Mouse (Mus musculus) retina, postnatal 7 days (tissue): ENCODE results near the gene Oprm1.

Source experiments
- DNase-seq: peaks from one replicate; pipeline ENCODE4 v3.0.0-alpha.2; 2012; ENCODE audit warnings: low read depth, low spot score

Oprm1 gene

GRCm38 (mm10) chr10:6890348-6891009 lies 132.2 kb downstream of the Oprm1 start:
- DNase-seq = no peak

- DNase-seq = no peak
Observed at GRCm38 (mm10) chr10:6895796-6896195, 137.5 kb downstream of the Oprm1 start.

- DNase-seq = no peak
Observed at GRCm38 (mm10) chr10:6896659-6897303, 138.5 kb downstream of the Oprm1 start.

- no peak for DNase-seq
Observed at GRCm38 (mm10) chr10:6900126-6900525, 141.8 kb downstream of the Oprm1 start.

DNA sequence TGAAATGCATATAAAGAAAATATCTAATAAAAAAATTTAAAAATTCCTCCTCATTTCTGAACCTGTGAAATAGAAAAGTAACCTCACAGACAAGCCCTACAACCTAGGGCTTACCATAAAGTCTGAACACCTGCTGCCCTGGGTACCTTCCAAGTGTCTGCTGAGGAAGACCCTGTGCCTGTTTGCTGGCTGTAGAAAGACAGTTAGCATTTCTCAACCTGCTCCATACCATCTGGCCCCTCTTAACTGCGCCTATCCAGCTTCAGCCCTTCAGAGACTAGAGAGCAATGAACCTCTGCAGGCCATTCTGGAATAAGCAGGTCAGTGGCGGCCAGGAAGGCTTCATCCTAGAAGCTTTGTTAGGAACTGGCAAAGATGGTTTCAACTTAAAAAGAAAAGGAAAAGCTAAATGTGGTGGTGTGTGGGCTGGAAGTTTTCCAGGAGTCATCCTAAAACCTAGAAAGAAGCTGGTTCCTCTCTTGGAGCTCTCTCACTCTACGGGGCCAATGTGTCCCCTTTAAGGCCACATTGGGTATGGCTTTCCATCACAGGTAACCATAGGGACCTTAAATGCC lies 143.6 kb downstream of the Oprm1 start:
- DNase-seq = no peak

DNA sequence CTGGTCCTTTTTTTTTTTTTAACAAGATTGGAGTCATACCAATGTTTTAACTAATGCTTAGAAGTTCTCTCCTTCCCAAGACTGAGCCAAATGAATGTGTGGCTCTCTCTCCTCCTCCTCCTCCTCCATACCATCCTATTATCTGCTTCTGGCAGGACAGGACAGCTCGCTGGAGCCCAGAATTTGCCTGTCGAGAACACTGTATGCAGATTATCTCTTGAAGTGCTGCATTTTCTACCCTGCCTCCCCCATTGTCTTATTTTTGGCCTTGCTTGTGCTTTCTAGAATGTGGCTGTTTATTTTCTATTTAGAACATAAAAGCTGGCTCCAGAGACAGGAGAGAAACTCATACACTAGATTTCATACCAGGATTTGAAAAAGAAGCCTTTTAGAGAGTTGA lies 151.5 kb downstream of the Oprm1 start:
- no peak for DNase-seq

- DNase-seq = no peak
Observed at GRCm38 (mm10) chr10:6915991-6916390, 157.7 kb downstream of the Oprm1 start.

DNA sequence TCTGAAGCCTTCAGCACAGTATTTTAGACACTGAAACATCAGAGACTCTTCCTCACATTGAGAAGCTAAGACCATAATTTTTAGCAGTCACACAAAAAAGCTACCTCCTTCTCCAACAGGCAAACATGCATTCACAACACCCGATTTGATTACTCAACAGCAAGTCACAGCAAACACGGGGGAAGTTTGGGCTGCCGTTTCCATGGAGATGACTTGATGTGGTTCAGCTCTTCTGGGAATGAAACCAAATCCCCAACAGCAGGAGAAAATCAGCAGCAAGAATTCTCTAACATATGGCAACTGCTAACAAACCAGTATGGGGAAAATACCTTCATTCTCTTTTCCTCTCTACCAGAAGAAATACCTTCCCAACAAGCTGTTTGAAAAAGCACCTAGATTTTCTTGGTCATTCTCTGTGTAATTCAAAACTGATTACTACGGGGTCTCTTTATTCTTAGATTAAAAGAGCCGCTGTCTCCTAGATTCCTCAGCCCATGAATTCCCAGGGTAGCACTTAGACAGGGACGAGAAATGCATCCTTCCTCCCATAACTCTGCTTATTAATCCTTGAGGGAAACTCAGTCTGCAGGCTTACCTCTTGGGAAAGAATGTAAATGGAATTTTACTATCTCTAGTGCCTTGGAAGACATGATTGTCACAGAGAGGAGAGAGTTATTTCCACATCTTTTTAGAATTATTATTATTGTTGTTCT lies 158.4 kb downstream of the Oprm1 start:
- peak; percentile 16 for DNase-seq

GRCm38 (mm10) chr10:6926724-6927123 lies 168.4 kb downstream of the Oprm1 start:
- DNase-seq = no peak

GRCm38 (mm10) chr10:6927600-6928223 lies 169.4 kb downstream of the Oprm1 start:
- no peak for DNase-seq

DNA sequence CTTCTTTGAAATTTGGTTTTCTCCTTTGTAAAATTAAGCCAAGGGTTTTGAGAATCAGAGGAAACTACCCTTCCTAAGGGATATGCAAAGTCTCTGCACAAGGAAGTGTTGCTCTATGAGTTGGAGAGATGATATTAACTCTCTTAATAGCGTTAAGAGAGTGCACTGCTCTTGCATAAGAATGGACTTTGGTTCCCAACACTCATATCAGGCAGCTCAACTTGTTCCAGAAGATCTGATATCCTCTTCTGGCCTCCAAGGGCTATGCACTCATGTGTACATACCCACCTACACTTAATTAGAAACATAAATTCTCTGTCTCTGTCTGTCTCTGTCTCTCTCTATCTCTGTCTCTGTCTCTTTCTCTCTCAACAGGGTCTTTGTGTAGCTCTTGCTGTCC lies 170.6 kb downstream of the Oprm1 start:
- no peak for DNase-seq

DNA sequence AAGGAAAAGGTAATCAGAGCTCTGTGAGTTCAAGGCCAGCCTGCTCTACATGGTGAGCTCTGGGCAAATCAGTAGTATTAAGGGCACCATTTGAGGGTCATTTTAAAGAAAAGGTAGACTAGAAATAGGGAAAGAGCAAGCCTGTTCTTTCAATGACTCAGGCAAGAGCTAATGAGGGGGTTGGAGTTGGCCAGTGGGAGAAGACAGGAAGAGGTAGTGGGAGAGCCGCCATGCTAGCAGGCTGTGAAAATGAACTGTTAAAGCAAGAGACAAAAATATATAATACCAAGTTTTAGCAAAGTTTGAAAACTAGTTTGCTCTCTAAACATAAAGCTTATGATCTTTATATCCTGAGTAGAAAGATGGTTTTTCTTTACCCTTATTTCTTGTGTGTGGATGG lies 172.1 kb downstream of the Oprm1 start:
- no peak for DNase-seq

DNA sequence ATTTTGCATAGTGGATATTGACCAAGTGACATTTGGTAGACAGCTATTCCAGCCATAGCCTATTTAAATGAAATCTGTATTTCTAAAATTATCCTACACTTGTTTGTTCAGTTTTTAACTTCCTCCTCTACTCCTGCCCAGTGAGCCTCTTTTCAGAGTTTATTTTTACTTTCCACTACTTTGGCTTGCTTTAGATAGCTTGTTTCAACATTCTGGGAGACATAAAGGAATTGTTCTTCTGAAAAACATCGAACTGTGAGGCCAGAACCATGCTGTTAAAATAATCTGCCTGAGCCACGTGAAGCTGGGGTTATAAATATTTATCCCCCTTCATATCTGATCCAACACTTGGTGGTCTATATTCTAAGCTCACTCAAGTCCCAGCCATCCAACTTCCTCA lies 172.6 kb downstream of the Oprm1 start:
- DNase-seq = no peak

DNA sequence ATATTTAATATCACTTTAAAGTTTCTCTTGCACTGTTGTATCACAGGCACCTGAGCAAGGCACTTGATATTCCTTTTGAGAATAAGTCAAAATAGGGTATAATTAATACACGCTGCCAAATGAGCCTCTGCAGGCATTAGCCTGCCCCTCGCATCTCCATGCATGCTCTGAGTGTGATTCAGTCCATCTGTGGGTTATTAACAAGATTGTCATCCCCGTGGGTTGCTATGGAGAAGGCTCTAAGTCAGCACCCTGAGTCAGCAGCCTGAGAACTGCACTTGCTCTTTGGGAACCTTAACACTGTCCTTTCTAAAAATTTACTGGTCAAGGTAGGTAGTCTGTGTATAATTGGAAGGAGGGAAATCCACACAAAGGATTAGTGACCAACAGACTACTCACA lies 176.5 kb downstream of the Oprm1 start:
- DNase-seq = no peak

GRCm38 (mm10) chr10:6936671-6937425 lies 178.5 kb downstream of the Oprm1 start:
- no peak for DNase-seq

DNA sequence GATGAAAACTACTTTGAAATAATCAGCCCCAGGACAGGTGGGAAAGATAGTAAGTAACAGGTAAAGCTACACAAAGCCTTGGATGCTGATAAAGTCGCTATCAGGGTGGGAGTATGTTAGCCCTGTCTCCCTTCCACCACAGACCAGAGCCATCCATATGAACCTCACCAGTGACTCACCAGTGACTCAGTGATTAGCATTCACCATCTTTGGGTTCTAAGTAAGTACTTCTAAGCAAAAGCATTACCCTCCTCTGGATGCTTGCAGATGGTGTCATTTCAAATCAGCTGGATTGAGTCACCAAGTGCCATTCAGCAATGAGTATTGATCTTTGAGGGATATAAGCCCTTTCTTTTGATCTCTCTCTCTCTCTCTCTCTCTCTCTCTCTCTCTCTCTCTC lies 194.8 kb downstream of the Oprm1 start:
- no peak for DNase-seq

DNA sequence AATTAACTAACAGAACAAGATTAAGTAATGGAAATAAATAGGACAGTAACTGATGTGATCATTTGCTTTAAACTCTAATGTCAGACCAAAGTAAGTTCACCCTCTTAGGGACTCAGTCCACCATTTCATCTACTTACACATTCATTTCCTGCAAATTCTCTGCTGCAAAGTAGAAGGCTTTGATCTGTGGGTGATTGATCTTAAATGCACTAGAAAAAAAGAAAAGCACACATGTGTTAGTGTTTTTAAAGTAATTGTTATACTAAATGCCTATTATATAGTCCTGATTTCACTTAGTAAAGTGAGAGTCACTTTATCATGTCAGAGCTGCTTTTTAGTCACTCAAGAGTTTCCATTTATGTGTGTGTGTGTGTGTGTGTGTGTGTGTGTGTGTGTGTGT lies 196.2 kb downstream of the Oprm1 start:
- no peak for DNase-seq

GRCm38 (mm10) chr10:6956357-6956756 lies 198.1 kb downstream of the Oprm1 start:
- no peak for DNase-seq

- DNase-seq = no peak
Observed at GRCm38 (mm10) chr10:6958791-6959190, 200.5 kb downstream of the Oprm1 start.

GRCm38 (mm10) chr10:6967588-6968242 lies 209.4 kb downstream of the Oprm1 start:
- no peak for DNase-seq

DNA sequence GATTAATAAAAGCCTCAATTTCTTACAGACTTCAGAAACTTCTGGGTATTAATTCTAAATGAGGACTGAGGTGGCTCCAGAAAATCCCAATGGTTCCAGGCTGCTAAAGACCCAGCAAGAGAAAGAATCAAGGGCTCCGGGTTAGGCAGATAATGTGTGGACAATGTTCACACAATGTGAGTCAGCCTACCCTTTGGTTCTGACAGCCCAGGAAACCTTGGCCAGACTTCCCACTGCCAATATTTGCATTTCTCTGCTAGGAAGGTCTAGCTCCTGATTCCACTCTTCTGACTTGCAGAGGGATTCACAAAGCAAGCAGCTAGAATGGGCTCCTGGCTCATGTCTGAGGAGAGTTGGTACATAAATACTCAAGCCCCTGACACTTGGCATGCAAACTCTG lies 210.0 kb downstream of the Oprm1 start:
- no peak for DNase-seq
